Mouse (Mus musculus): ENCODE data around the gene Slc1a7.

DNA sequence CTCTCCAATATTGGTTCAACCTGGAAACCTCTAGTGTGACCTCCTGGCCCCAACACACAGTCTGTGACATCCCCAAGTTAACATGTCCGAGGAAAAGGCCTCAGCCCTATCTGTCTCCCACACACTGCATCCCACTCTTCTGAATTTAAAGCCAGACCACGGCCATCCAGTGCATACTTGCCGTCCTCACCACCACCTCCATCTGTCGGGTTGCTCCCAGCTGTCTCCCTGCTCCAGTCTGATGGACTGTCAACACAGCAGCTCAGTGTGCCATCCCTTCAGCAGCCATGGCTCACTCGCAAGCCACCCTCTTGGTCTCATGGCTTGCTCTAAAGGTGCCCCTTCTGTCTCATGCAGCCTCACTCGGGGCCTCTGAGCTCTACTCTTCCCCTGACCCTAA lies 27.6 kb downstream of the Slc1a7 start:
- TF ChIP-seq CTCF (IDR thresholded peaks at IDR 0.05; ENCODE audit: low read depth) (no peak), EP300 (optimal IDR thresholded peaks at IDR 0.05) (no peak)
